ENCODE assay signal across 16 mouse cellular contexts in genomic region chr1:84433291-84433980, GRCm38 (mm10).
DNase-seq lines count a peak whose midpoint lies in the region; ATAC-seq and TF ChIP-seq lines count a peak whose summit lies in the region.
"Had no signal": no experiment of that assay in that cellular context is flagged by ENCODE, and none has a peak within 500 bp of the region (broad histone marks: within the 10 kb centered on the region; RNA-seq: fewer than 3 reads in every experiment).

No protein-coding gene starts in this region.

- no peak overlapping the region for H3K27ac ChIP-seq in forebrain, embryonic 14.5 days (ENCODE audit: low read depth, low read length)
- no peak overlapping the region for H3K27ac ChIP-seq in forebrain, embryonic 16.5 days (ENCODE audit: low read length)
- H3K27ac ChIP-seq in layer of hippocampus, adult 2 months: no peak overlapping the region
- H3K27ac ChIP-seq: embryonic facial prominence, embryonic 12.5 days; forebrain, embryonic 15.5 days; limb, embryonic 15.5 days had no signal

- WGBS in forebrain, embryonic 14.5 days: 81% methylated on average over 6 of the region's 6 CpGs
- WGBS in forebrain, embryonic 16.5 days: 79% methylated on average over 6 of the region's 6 CpGs

- no peak for ATAC-seq in forebrain, embryonic 14.5 days
- ATAC-seq in forebrain, embryonic 16.5 days: no peak
- ATAC-seq: forebrain, embryonic 15.5 days had no signal

- no peaks in the 10 kb centered on the region for H3K4me1 ChIP-seq in forebrain, embryonic 14.5 days (ENCODE audit: control insufficient read depth, insufficient read depth, low read length)
- no peaks in the 10 kb centered on the region for H3K4me1 ChIP-seq in forebrain, embryonic 16.5 days (replicated peaks; ENCODE audit: control insufficient read depth, insufficient read depth, low read length)
- H3K4me1 ChIP-seq: embryonic facial prominence, embryonic 12.5 days; forebrain, embryonic 15.5 days; limb, embryonic 15.5 days had no signal

- no peak overlapping the region for H3K4me3 ChIP-seq in forebrain, embryonic 14.5 days (ENCODE audit: low read depth, low read length)
- no peak overlapping the region for H3K4me3 ChIP-seq in forebrain, embryonic 16.5 days (replicated peaks; ENCODE audit: low read length)
- H3K4me3 ChIP-seq in layer of hippocampus, adult 2 months: no peak overlapping the region
- H3K4me3 ChIP-seq: embryonic facial prominence, embryonic 12.5 days; forebrain, embryonic 15.5 days; limb, embryonic 15.5 days had no signal

- DNase-seq in forebrain, embryonic 14.5 days (ENCODE audit: low spot score): peak; percentile 54
- no peak for DNase-seq in layer of hippocampus, adult 2 months (ENCODE audit: low spot score in 2 of 2)
- DNase-seq in layer of hippocampus, postnatal 10 days (ENCODE audit: low spot score in 2 of 2): no peak
- DNase-seq in 3T3-L1 (ENCODE audit: low read depth, low spot score): peak; percentile 62
- DNase-seq in brain, adult 2 months (ENCODE audit: low read depth, low spot score): peak; percentile 62
- no peak for DNase-seq in MN1 (ENCODE audit: low spot score)
- DNase-seq in adrenal gland, adult 8-10 months: no peak
- DNase-seq: adrenal gland, postnatal 14 days; B cell, adult 2 months; cerebellum, adult 11 months; heart, postnatal 4 days; kidney, adult 9 months had no signal

- H3K9me3 ChIP-seq in forebrain, embryonic 14.5 days (replicated peaks; ENCODE audit: control insufficient read depth, low read length): no peaks in the 10 kb centered on the region
- no peaks in the 10 kb centered on the region for H3K9me3 ChIP-seq in forebrain, embryonic 16.5 days (ENCODE audit: control insufficient read depth, low read length)
- H3K9me3 ChIP-seq: embryonic facial prominence, embryonic 12.5 days; forebrain, embryonic 15.5 days; limb, embryonic 15.5 days had no signal

- peak; percentile 71 for TF ChIP-seq CTCF in layer of hippocampus, adult 2 months (conservative IDR thresholded peaks at IDR 0.05)

- H3K36me3 ChIP-seq in forebrain, embryonic 14.5 days (ENCODE audit: control insufficient read depth, insufficient read depth, low read length): no peaks in the 10 kb centered on the region
- no peaks in the 10 kb centered on the region for H3K36me3 ChIP-seq in forebrain, embryonic 16.5 days (ENCODE audit: control insufficient read depth, insufficient read depth)
- H3K36me3 ChIP-seq: embryonic facial prominence, embryonic 12.5 days; forebrain, embryonic 15.5 days; limb, embryonic 15.5 days had no signal

- no peak overlapping the region for H3K9ac ChIP-seq in forebrain, embryonic 14.5 days (ENCODE audit: low read length)
- H3K9ac ChIP-seq in forebrain, embryonic 16.5 days (replicated peaks; ENCODE audit: low read depth, low read length): no peak overlapping the region
- H3K9ac ChIP-seq: embryonic facial prominence, embryonic 12.5 days; forebrain, embryonic 15.5 days; limb, embryonic 15.5 days had no signal

- H3K4me2 ChIP-seq in forebrain, embryonic 14.5 days (ENCODE audit: low read length): no peak overlapping the region
- no peak overlapping the region for H3K4me2 ChIP-seq in forebrain, embryonic 16.5 days (ENCODE audit: low read length)
- H3K4me2 ChIP-seq: embryonic facial prominence, embryonic 12.5 days; forebrain, embryonic 15.5 days; limb, embryonic 15.5 days had no signal

- H3K27me3 ChIP-seq in forebrain, embryonic 14.5 days (replicated peaks; ENCODE audit: control insufficient read depth, insufficient read depth, low read length): no peaks in the 10 kb centered on the region
- no peaks in the 10 kb centered on the region for H3K27me3 ChIP-seq in forebrain, embryonic 16.5 days (replicated peaks; ENCODE audit: control insufficient read depth, insufficient read depth, low read length)
- H3K27me3 ChIP-seq: embryonic facial prominence, embryonic 12.5 days; forebrain, embryonic 15.5 days; limb, embryonic 15.5 days had no signal

Comparison
In these comparisons a context has a peak if more than half of its experiments do, and no peak if none do; other contexts are left out.
1. DNase-seq: peak in forebrain, embryonic 14.5 days (single experiment), 3T3-L1 (single experiment) and brain, adult 2 months (single experiment); none in layer of hippocampus, adult 2 months (0 of 2), layer of hippocampus, postnatal 10 days (0 of 2), MN1 (single experiment) and adrenal gland, adult 8-10 months (single experiment).